Mouse (Mus musculus) cerebellum, adult 2 months (tissue): ENCODE measurements around the gene Gm525.

Experiments
- CTCF ChIP-seq: fragments of 200-500 bp; IDR thresholded peaks from 2 replicates; pipeline ENCODE4 v1.5.1; 2011; ENCODE audit warnings: low read depth, mild to moderate bottlenecking, control low read depth, low read length, moderate library complexity, borderline replicate concordance; ENCODE audit not compliant: insufficient read depth
- POLR2A ChIP-seq: fragments of 200-500 bp; IDR thresholded peaks from 2 replicates; pipeline ENCODE4 v1.6.1; 2011; ENCODE audit warnings: low read length, control low read depth, borderline replicate concordance; ENCODE audit not compliant: insufficient read depth

- no peak for TF ChIP-seq CTCF
- no peak for TF ChIP-seq POLR2A
Measured at GRCm38 (mm10) chr11:89026117-89026516, 47.5 kb upstream of the Gm525 start.
